In genomic region chr3:152092385-152093057, GRCm38 (mm10) we compare ENCODE assay signal across 8 mouse cellular contexts.
DNase-seq lines count a peak whose midpoint lies in the region; ATAC-seq and TF ChIP-seq lines count a peak whose summit lies in the region.

No protein-coding gene starts in this region.

- peak overlapping the region; percentile 19; the same call in 1 of the 2 replicates for H3K4me3 ChIP-seq in liver, embryonic 11.5 days (ENCODE audit: low read depth, low read length)
- H3K4me3 ChIP-seq in embryonic facial prominence, embryonic 10.5 days, result peak overlapping the region; percentile 48
- peak overlapping the region; percentile 33 for H3K4me3 ChIP-seq in hindbrain, postnatal 0 days (ENCODE audit: low read length)

- H3K4me1 ChIP-seq in liver, embryonic 11.5 days (replicated peaks; ENCODE audit: control insufficient read depth, insufficient read depth, low read length), result no peaks in the 10 kb centered on the region
- peaks cover 5% of the 10 kb centered on the region; the same call in 1 of the 2 replicates for H3K4me1 ChIP-seq in embryonic facial prominence, embryonic 10.5 days
- H3K4me1 ChIP-seq in hindbrain, postnatal 0 days (ENCODE audit: insufficient read depth, low read length), result no peaks in the 10 kb centered on the region

- H3K9me3 ChIP-seq in liver, embryonic 11.5 days (ENCODE audit: control insufficient read depth, low read length), result no peaks in the 10 kb centered on the region
- no peaks in the 10 kb centered on the region for H3K9me3 ChIP-seq in embryonic facial prominence, embryonic 10.5 days
- H3K9me3 ChIP-seq in hindbrain, postnatal 0 days (ENCODE audit: low read length), result no peaks in the 10 kb centered on the region

- no peak overlapping the region for H3K9ac ChIP-seq in liver, embryonic 11.5 days (ENCODE audit: low read depth, low read length)
- peak overlapping the region; percentile 13; the same call in 1 of the 2 replicates for H3K9ac ChIP-seq in hindbrain, postnatal 0 days (replicated peaks; ENCODE audit: low read length)

- 50% methylated on average over 34 of the region's 34 CpGs for WGBS in liver, embryonic 11.5 days
- 47% methylated on average over 34 of the region's 34 CpGs for WGBS in embryonic facial prominence, embryonic 10.5 days
- 47% methylated on average over 34 of the region's 34 CpGs for WGBS in hindbrain, postnatal 0 days

- no peak for DNase-seq in liver, embryonic 11.5 days (ENCODE audit: low spot score)
- no peak for DNase-seq in liver
- DNase-seq in embryonic facial prominence, embryonic 10.5 days (ENCODE audit: low spot score), result no peak
- DNase-seq in hindbrain, postnatal 0 days (ENCODE audit: low spot score), result peak; percentile 54
- peak; percentile 54 for DNase-seq in naive thymus-derived CD4-positive, alpha-beta T cell, adult 2 months (ENCODE audit: low read depth)
- no peak for DNase-seq in adrenal gland, postnatal 14 days
- DNase-seq in adrenal gland, postnatal 4 days (ENCODE audit: low spot score in 2 of 2), result no peak
- DNase-seq in gastrocnemius, adult 18-20 months (ENCODE audit: low spot score), result no peak

- TF ChIP-seq CTCF in hindbrain, postnatal 0 days (IDR thresholded peaks at IDR 0.05; ENCODE audit: low read depth), result peak; percentile 62

- peaks cover 2% of the 10 kb centered on the region; the same call in 1 of the 2 replicates for H3K27me3 ChIP-seq in liver, embryonic 11.5 days (replicated peaks; ENCODE audit: control insufficient read depth, insufficient read depth, low read length)
- H3K27me3 ChIP-seq in embryonic facial prominence, embryonic 10.5 days (replicated peaks; ENCODE audit: low read depth, poor library complexity, severe bottlenecking), result peaks cover 12% of the 10 kb centered on the region
- H3K27me3 ChIP-seq in hindbrain, postnatal 0 days (ENCODE audit: insufficient read depth, low read length), result no peaks in the 10 kb centered on the region

- H3K27ac ChIP-seq in liver, embryonic 11.5 days (ENCODE audit: low read depth, low read length), result no peak overlapping the region
- H3K27ac ChIP-seq in embryonic facial prominence, embryonic 10.5 days (replicated peaks), result no peak overlapping the region
- H3K27ac ChIP-seq in hindbrain, postnatal 0 days, result 0 out of 2 replicates have a peak overlapping the region, but pooled peaks have one; percentile 27

- no peak for ATAC-seq in liver, embryonic 11.5 days (replicated peaks; ENCODE audit: low FRiP score)
- ATAC-seq in hindbrain, postnatal 0 days, result 0 out of 2 replicates have a peak, but pooled peaks have one; percentile 24

- no peaks in the 10 kb centered on the region for H3K36me3 ChIP-seq in liver, embryonic 11.5 days (ENCODE audit: control insufficient read depth, insufficient read depth, low read length)
- no peaks in the 10 kb centered on the region for H3K36me3 ChIP-seq in embryonic facial prominence, embryonic 10.5 days (replicated peaks)
- H3K36me3 ChIP-seq in hindbrain, postnatal 0 days (ENCODE audit: insufficient read depth, low read length), result no peaks in the 10 kb centered on the region

- peak overlapping the region; percentile 46 for H3K4me2 ChIP-seq in liver, embryonic 11.5 days
- H3K4me2 ChIP-seq in hindbrain, postnatal 0 days (ENCODE audit: low read depth, low read length), result peak overlapping the region; percentile 50

Comparison
In these comparisons a context has a peak if more than half of its experiments do, and no peak if none do; other contexts are left out.
1. DNase-seq: peak in hindbrain, postnatal 0 days (single experiment) and naive thymus-derived CD4-positive, alpha-beta T cell, adult 2 months (single experiment); none in liver, embryonic 11.5 days (single experiment), liver (single experiment), embryonic facial prominence, embryonic 10.5 days (single experiment), adrenal gland, postnatal 14 days (single experiment), adrenal gland, postnatal 4 days (0 of 2) and gastrocnemius, adult 18-20 months (single experiment).
2. Peak in every context shown above with its lines, with median percentiles within 50 percentile points of each other: H3K4me3 ChIP-seq.